Mouse (Mus musculus) hindbrain, embryonic 13.5 days (tissue): ENCODE measurements around the gene Gm8369. TPM values are rescaled to one million over a fixed set of nuclear protein-coding genes. Genes with fewer than 3 reads are reported as not detected.

Experiments
- polyA plus RNA-seq: library from polyadenylated mRNA; unstranded; fragments of >200 nt; fragmentation: Nextera tagmentation; extraction: Ambion mirVana; gene quantifications from 2 replicates; pipeline ENCODE4 v1.2.1, GENCODE M21; 2015

The Gm8369 gene
- polyA plus RNA-seq, 1 experiment from 2014 or later: not detected

Other genes starting within 250 kb of the Gm8369 start
- not detected in 2 replicates for gene Ms4a1, start 219.7 kb upstream of the Gm8369 start, polyA plus RNA-seq
- not detected in 2 replicates for gene Ms4a5, start 202.1 kb upstream of the Gm8369 start, polyA plus RNA-seq
- 0.08 TPM in 1 of 2 replicates, not detected in the other for gene Ms4a14, start 171.5 kb upstream of the Gm8369 start, polyA plus RNA-seq
- gene Ms4a7, start 149.8 kb upstream of the Gm8369 start, polyA plus RNA-seq: 3.2 and 3.8 TPM in 2 replicates
- gene Ms4a4a, start 110.4 kb upstream of the Gm8369 start, polyA plus RNA-seq: 2.1 and 2.6 TPM in 2 replicates
- 0.14 and 0.44 TPM in 2 replicates for gene Ms4a4c, start 81.2 kb upstream of the Gm8369 start, polyA plus RNA-seq
- not detected in 2 replicates for gene Ms4a4b, start 42.4 kb upstream of the Gm8369 start, polyA plus RNA-seq
- 2.6 and 3.7 TPM in 2 replicates for gene Ms4a6c, start 16.6 kb upstream of the Gm8369 start, polyA plus RNA-seq
- 2.2 and 3.6 TPM in 2 replicates for gene Ms4a6b, start 30.6 kb downstream of the Gm8369 start, polyA plus RNA-seq
- not detected in 2 replicates for gene Ms4a4d, start 50.9 kb downstream of the Gm8369 start, polyA plus RNA-seq
- 2.6 and 2.7 TPM in 2 replicates for gene Ms4a6d, start 118.9 kb downstream of the Gm8369 start, polyA plus RNA-seq
- 0.10 and 0.16 TPM in 2 replicates for gene Ms4a2, start 137.8 kb downstream of the Gm8369 start, polyA plus RNA-seq
- not detected in 2 replicates for gene Ms4a3, start 154.9 kb downstream of the Gm8369 start, polyA plus RNA-seq
- not detected in 2 replicates for gene Oosp2, start 174.6 kb downstream of the Gm8369 start, polyA plus RNA-seq
- gene Oosp1, start 205.2 kb downstream of the Gm8369 start, polyA plus RNA-seq: not detected in 2 replicates
- gene Oosp3, start 211.1 kb downstream of the Gm8369 start, polyA plus RNA-seq: not detected in 2 replicates